Mouse (Mus musculus) erythroid progenitor cell, adult 5-6 weeks (primary cell): ENCODE measurements around the gene Chl1. TPM values are rescaled to one million over a fixed set of nuclear protein-coding genes. Genes with fewer than 3 reads are reported as not detected.

ENCODE experiments used
- ATAC-seq: replicated peaks from 2 replicates; pipeline ENCODE4 v1.8.0; 2016; ENCODE audit warnings: moderate number of reproducible peaks, mild to moderate bottlenecking, moderate TSS enrichment, inconsistent platforms; ENCODE audit not compliant: poor library complexity, low FRiP score, severe bottlenecking
- total RNA-seq, 2 experiments: library from RNA; stranded (forward) in 1 of 2; stranded (reverse) in 1 of 2; fragments of 150-400 nt in 1 of 2; fragments of 186-747, 209-891 nt in 1 of 2; gene quantifications; 2 replicates each; pipeline versions ENCODE4 v1.2.3 to v1.2.4; 2015 to 2017; ENCODE audit warnings: low replicate concordance in 2 of 2

Chl1 gene
- total RNA-seq, 2 experiments from 2014 or later, result not detected

DNA sequence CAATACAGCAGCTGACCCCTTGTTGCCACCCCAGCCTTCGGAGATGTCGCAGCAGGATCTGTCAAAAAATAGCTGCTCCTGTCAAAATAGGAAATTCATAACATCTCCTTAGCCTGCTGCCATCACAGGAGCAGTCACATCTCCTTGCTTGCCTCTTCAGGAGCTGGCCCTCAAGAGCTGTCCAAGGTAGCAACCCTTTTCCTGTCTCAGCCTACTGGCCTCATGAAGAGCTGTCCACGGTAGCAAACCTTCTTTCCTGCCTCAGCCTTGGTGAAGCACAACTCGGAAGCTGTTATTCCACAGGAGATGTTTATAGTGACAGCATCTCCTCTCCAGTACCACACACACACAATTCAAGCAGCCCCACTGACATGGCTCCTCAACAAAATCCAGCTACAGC is 243.5 kb downstream of the Chl1 start:
- ATAC-seq, result no peak

DNA sequence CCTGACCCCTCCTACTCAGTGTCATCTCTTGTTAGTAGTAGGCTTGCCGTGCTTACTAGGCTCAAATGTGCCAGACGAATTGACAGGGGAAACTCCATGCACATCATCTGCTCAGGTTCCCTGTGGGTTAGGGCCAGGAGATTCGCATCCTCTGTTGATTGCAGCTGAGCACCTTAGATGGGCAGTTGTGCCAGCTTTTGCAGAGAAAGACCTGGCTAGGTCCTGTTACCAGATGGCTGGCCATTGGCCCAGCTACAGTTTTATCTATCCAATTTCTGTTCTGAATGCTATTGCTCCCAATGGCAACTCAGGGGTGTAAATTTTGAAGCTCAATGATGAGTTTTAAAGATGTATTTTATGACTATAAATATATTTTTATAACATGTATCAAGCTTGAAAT is 256.4 kb downstream of the Chl1 start:
- no peak for ATAC-seq

DNA sequence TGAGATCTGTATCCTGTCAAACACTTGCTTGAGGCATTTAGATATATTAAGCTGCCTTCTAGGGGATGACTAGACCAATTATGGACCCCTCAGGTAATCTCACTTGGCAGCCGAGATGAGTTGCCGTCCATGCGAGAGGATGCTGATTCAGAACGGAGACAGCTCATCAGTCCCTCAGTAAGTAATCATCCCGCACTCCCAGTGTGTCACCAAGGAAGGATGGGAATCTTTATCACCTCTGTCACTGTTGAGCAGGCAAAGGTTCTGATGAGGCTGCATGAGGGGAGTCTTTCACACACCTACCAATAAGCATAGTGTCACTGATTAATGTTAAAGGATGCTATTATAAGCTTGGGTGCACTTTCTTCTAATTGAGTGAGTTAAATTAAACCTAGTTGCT is 270.7 kb downstream of the Chl1 start:
- ATAC-seq, result no peak

DNA sequence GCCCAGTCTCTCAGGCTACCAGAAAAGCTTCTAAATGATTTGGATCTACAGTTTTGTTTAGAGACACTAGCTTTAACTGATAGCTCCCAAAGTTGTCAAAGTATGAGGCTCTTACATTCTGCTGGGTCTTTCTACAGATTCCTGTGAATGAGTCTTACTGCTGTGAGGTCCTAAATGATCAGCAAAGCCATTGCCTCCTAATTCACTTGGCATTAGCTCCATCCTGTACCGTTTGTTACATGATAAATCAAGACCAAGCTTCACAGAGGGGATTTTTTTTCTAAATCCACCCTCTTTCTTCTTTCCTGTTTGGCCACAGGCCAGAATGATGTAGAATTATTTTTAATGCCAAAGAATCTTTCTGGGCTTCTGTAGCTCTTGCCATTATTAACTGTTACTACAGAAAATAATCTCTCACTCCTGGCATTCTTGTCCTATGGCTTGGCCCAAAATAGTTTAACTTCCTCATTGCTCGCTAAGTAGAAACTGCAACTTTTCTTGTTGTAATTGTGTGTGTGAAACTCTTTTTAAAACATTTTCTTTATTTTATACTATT is 280.8 kb downstream of the Chl1 start:
- ATAC-seq, result no peak

DNA sequence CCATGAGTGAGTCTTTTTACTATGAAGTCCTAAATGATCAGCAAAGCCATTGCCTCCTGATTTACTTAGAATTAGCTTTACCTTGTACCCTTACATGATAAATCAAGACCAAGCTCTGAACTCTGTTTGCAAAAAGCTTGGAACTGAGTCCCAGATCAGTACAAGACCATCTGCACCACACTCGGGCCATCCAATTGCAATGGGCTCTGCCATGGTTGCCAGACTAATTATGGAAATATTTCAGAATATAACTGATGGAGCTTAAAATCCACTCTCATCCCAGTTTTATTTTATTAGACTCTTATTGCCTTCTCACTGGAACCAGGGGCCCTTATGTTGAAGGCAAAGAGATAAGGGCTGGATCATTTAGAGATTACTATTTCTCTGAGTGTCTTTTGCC is 284.9 kb downstream of the Chl1 start:
- ATAC-seq, result no peak
